Mouse (Mus musculus): ENCODE measurements around the gene Olfr523. TPM values are rescaled to one million over a fixed set of nuclear protein-coding genes. Genes with fewer than 3 reads are reported as not detected.

The Olfr523 gene
- not detected for polyA plus RNA-seq (2014; fragmentation: Illumina TruSeq; extraction: RNeasy Lipid Tissue Mini Kit (QIAGEN cat#74804); ENCODE audit: insufficient read depth, low read depth, low replicate concordance)

GRCm38 (mm10) chr7:140172936-140173335 is at the start of gene Olfr523:
Gene Olfr523 (plus strand): TSS chr7:140173217.

DNA sequence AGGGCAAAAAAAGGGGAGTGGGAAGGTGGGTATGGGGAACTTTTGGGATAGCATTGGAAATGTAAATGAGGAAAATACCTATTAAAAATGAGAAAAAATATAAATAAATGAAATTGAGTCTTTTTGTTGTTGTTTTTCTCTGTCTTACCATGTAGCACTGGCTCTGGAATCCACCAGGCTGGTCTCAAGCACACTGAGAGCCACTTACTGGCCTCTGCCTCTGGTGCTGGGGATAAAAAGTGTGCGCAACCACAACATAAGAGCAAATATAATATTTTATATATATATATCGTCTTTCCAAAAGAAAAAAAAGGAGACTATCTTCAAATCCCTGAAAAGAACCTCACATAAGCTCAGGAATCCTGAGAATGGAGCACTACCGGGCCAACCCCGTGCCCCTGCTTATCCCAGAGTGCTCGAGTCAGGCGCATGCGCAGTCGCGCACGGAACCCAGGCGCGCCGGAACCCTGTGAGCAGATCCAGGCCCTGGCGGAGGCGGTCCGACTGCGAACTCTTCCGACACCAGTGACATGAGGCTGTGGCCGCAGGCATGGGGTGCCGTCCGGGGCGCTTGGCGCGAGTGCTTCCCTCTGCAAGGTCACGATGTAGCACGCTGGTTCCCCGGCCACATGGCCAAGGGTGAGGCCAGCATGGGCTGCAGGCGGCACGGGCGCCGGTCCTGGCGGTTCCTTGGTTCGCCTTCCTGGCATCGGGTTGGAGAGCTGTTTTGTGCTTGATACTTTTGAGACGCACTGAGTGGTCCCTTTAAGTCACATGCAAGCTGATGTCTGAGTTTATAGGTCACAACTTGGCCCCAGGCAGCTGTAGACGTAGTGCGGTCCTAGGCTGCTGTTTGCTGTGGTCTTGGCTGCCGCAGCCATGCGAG is 35.6 kb upstream of the Olfr523 start, which contains the start of gene Mtg1:
Gene Mtg1, plus strand, starts transcription at position 430 of the 886 bp plus-strand sequence.

GRCm38 (mm10) chr7:140154218-140154927 is 18.6 kb upstream of the Olfr523 start, which contains the start of gene Sprn:
Gene Sprn (minus strand): TSS chr7:140154877.

GRCm38 (mm10) chr7:140164664-140165063 is 8.4 kb upstream of the Olfr523 start, which contains the start of gene Olfr522:
Gene Olfr522 (minus strand): TSS chr7:140164764.

GRCm38 (mm10) chr7:140205864-140206263 is 32.8 kb downstream of the Olfr523 start, which contains the start of gene Olfr524:
Gene Olfr524 (minus strand): TSS chr7:140205964.

DNA sequence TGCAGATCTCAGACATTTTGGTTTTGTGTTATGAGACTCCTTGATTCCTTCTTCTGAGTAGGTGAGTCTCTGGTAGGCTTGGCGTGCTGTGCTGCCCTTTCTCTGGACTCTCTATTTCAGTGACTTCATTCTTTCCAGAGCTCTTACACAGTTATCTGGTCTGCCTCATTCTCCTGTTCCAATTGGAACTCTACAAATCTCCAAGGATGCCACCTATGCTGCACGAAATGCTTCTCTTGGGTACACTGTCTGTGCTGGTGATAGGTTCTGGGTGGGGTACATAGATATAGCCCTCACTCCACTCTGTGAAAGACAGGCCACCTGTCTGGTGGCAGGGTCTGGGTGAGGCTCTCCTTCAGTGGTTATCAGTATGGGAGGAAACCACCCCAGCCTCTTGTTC is 45.0 kb downstream of the Olfr523 start, which contains the start of gene Cd163l1:
Gene Cd163l1, plus strand, starts transcription at position 301 of the 400 bp plus-strand sequence.

Other genes starting within 250 kb of the Olfr523 start
- not detected for gene Utf1, start 229.4 kb upstream of the Olfr523 start, polyA plus RNA-seq (2014; fragmentation: Illumina TruSeq; extraction: RNeasy Lipid Tissue Mini Kit (QIAGEN cat#74804); ENCODE audit: insufficient read depth, low read depth, low replicate concordance)
- 4.6 TPM for gene 6430531B16Rik, start 194.5 kb upstream of the Olfr523 start, polyA plus RNA-seq (2014; fragmentation: Illumina TruSeq; extraction: RNeasy Lipid Tissue Mini Kit (QIAGEN cat#74804); ENCODE audit: insufficient read depth, low read depth, low replicate concordance)
- 6.5 TPM for gene Adam8, start 180.7 kb upstream of the Olfr523 start, polyA plus RNA-seq (2014; fragmentation: Illumina TruSeq; extraction: RNeasy Lipid Tissue Mini Kit (QIAGEN cat#74804); ENCODE audit: insufficient read depth, low read depth, low replicate concordance)
- 13.9 TPM for gene Zfp511, start 136.8 kb upstream of the Olfr523 start, polyA plus RNA-seq (2014; fragmentation: Illumina TruSeq; extraction: RNeasy Lipid Tissue Mini Kit (QIAGEN cat#74804); ENCODE audit: insufficient read depth, low read depth, low replicate concordance)
- 8.3 TPM for gene Tubgcp2, start 136.5 kb upstream of the Olfr523 start, polyA plus RNA-seq (2014; fragmentation: Illumina TruSeq; extraction: RNeasy Lipid Tissue Mini Kit (QIAGEN cat#74804); ENCODE audit: insufficient read depth, low read depth, low replicate concordance)
- not detected for gene Msx3, start 124.1 kb upstream of the Olfr523 start, polyA plus RNA-seq (2014; fragmentation: Illumina TruSeq; extraction: RNeasy Lipid Tissue Mini Kit (QIAGEN cat#74804); ENCODE audit: insufficient read depth, low read depth, low replicate concordance)
- not detected for gene Caly, start 90.7 kb upstream of the Olfr523 start, polyA plus RNA-seq (2014; fragmentation: Illumina TruSeq; extraction: RNeasy Lipid Tissue Mini Kit (QIAGEN cat#74804); ENCODE audit: insufficient read depth, low read depth, low replicate concordance)
- not detected for gene Prap1, start 79.8 kb upstream of the Olfr523 start, polyA plus RNA-seq (2014; fragmentation: Illumina TruSeq; extraction: RNeasy Lipid Tissue Mini Kit (QIAGEN cat#74804); ENCODE audit: insufficient read depth, low read depth, low replicate concordance)
- 29.5 TPM for gene Fuom, start 70.8 kb upstream of the Olfr523 start, polyA plus RNA-seq (2014; fragmentation: Illumina TruSeq; extraction: RNeasy Lipid Tissue Mini Kit (QIAGEN cat#74804); ENCODE audit: insufficient read depth, low read depth, low replicate concordance)
- gene Paox, start 57.4 kb upstream of the Olfr523 start, polyA plus RNA-seq (2014; fragmentation: Illumina TruSeq; extraction: RNeasy Lipid Tissue Mini Kit (QIAGEN cat#74804); ENCODE audit: insufficient read depth, low read depth, low replicate concordance): 8.8 TPM
- 97.0 TPM for gene Echs1, start 56.7 kb upstream of the Olfr523 start, polyA plus RNA-seq (2014; fragmentation: Illumina TruSeq; extraction: RNeasy Lipid Tissue Mini Kit (QIAGEN cat#74804); ENCODE audit: insufficient read depth, low read depth, low replicate concordance)
- 12.7 TPM for gene Mtg1, start 35.7 kb upstream of the Olfr523 start, polyA plus RNA-seq (2014; fragmentation: Illumina TruSeq; extraction: RNeasy Lipid Tissue Mini Kit (QIAGEN cat#74804); ENCODE audit: insufficient read depth, low read depth, low replicate concordance)
- gene Sprn, start 18.3 kb upstream of the Olfr523 start, polyA plus RNA-seq (2014; fragmentation: Illumina TruSeq; extraction: RNeasy Lipid Tissue Mini Kit (QIAGEN cat#74804); ENCODE audit: insufficient read depth, low read depth, low replicate concordance): not detected
- not detected for gene Olfr522, start 8.5 kb upstream of the Olfr523 start, polyA plus RNA-seq (2014; fragmentation: Illumina TruSeq; extraction: RNeasy Lipid Tissue Mini Kit (QIAGEN cat#74804); ENCODE audit: insufficient read depth, low read depth, low replicate concordance)
- not detected for gene Olfr524, start 32.7 kb downstream of the Olfr523 start, polyA plus RNA-seq (2014; fragmentation: Illumina TruSeq; extraction: RNeasy Lipid Tissue Mini Kit (QIAGEN cat#74804); ENCODE audit: insufficient read depth, low read depth, low replicate concordance)
- 0.48 TPM for gene Cd163l1, start 45.0 kb downstream of the Olfr523 start, polyA plus RNA-seq (2014; fragmentation: Illumina TruSeq; extraction: RNeasy Lipid Tissue Mini Kit (QIAGEN cat#74804); ENCODE audit: insufficient read depth, low read depth, low replicate concordance)
- 0.30 TPM for gene 5830411N06Rik, start 74.1 kb downstream of the Olfr523 start, polyA plus RNA-seq (2014; fragmentation: Illumina TruSeq; extraction: RNeasy Lipid Tissue Mini Kit (QIAGEN cat#74804); ENCODE audit: insufficient read depth, low read depth, low replicate concordance)
- not detected for gene Olfr525, start 147.6 kb downstream of the Olfr523 start, polyA plus RNA-seq (2014; fragmentation: Illumina TruSeq; extraction: RNeasy Lipid Tissue Mini Kit (QIAGEN cat#74804); ENCODE audit: insufficient read depth, low read depth, low replicate concordance)
- not detected for gene Olfr527, start 160.8 kb downstream of the Olfr523 start, polyA plus RNA-seq (2014; fragmentation: Illumina TruSeq; extraction: RNeasy Lipid Tissue Mini Kit (QIAGEN cat#74804); ENCODE audit: insufficient read depth, low read depth, low replicate concordance)
- not detected for gene Olfr60, start 188.5 kb downstream of the Olfr523 start, polyA plus RNA-seq (2014; fragmentation: Illumina TruSeq; extraction: RNeasy Lipid Tissue Mini Kit (QIAGEN cat#74804); ENCODE audit: insufficient read depth, low read depth, low replicate concordance)
- not detected for gene Olfr530, start 203.1 kb downstream of the Olfr523 start, polyA plus RNA-seq (2014; fragmentation: Illumina TruSeq; extraction: RNeasy Lipid Tissue Mini Kit (QIAGEN cat#74804); ENCODE audit: insufficient read depth, low read depth, low replicate concordance)
- gene Olfr531, start 229.7 kb downstream of the Olfr523 start, polyA plus RNA-seq (2014; fragmentation: Illumina TruSeq; extraction: RNeasy Lipid Tissue Mini Kit (QIAGEN cat#74804); ENCODE audit: insufficient read depth, low read depth, low replicate concordance): not detected
- gene Olfr532, start 248.4 kb downstream of the Olfr523 start, polyA plus RNA-seq (2014; fragmentation: Illumina TruSeq; extraction: RNeasy Lipid Tissue Mini Kit (QIAGEN cat#74804); ENCODE audit: insufficient read depth, low read depth, low replicate concordance): not detected